Mouse (Mus musculus) gastrocnemius, adult 2 months (tissue): ENCODE data around the gene Clpb. TPM values are rescaled to one million over a fixed set of nuclear protein-coding genes. Genes with fewer than 3 reads are reported as not detected.
A peak's percentile ranks its signal among the peaks of the same experiment; 100 is the strongest.

ENCODE experiments used
- DNase-seq: peaks from one replicate; pipeline ENCODE4 v3.0.0; 2022
- H3K27ac ChIP-seq: fragments of 200-600 bp; 2 replicates; pipeline ENCODE4 v1.8.1; 2022; ENCODE audit warnings: mild to moderate bottlenecking
- H3K4me3 ChIP-seq: fragments of 200-600 bp; 2 replicates; pipeline ENCODE4 v1.8.1; 2022; ENCODE audit warnings: mild to moderate bottlenecking, moderate library complexity
- CTCF ChIP-seq: fragments of 200-600 bp; IDR thresholded peaks from 2 replicates; pipeline ENCODE4 v1.8.1; 2022; ENCODE audit warnings: antibody characterized with exemption, mild to moderate bottlenecking, moderate library complexity
- intact Hi-C: fragments of 180-260 bp; cut with DNase I; formaldehyde crosslinking; loops from one replicate; pipeline ENCODE4 v1.15.1; 2025
- total RNA-seq, 2 experiments: library from RNA; stranded (reverse); gene quantifications; 2 replicates each; pipeline ENCODE4 v1.2.3; 2021

The Clpb gene
- total RNA-seq, 2 experiments from 2014 or later: 50.0 to 71.3 TPM

- intact Hi-C loops: loop anchor here (2.0 kb wide), 1 partner anchor 215 kb away; no protein-coding TSS in a partner anchor
- peak overlapping the region; percentile 74 for H3K27ac ChIP-seq
- TF ChIP-seq CTCF: peak; percentile 98
- DNase-seq: peak; percentile 90
- peak overlapping the region; percentile 17; the same call in 1 of the 2 replicates for H3K4me3 ChIP-seq
Observed at GRCm38 (mm10) chr7:101679591-101679990, 16.2 kb downstream of the Clpb start.

- H3K4me3 ChIP-seq: no peak overlapping the region; the same call in 1 of the 2 replicates
- peak overlapping the region; percentile 74 for H3K27ac ChIP-seq
- TF ChIP-seq CTCF: no peak
- intact Hi-C loops: loop anchor here (2.0 to 5.0 kb wide), 2 partner anchors 81 to 156 kb away; no protein-coding TSS in a partner anchor
- peak; percentile 32 for DNase-seq
Observed at GRCm38 (mm10) chr7:101680961-101681360, 17.5 kb downstream of the Clpb start.

DNA sequence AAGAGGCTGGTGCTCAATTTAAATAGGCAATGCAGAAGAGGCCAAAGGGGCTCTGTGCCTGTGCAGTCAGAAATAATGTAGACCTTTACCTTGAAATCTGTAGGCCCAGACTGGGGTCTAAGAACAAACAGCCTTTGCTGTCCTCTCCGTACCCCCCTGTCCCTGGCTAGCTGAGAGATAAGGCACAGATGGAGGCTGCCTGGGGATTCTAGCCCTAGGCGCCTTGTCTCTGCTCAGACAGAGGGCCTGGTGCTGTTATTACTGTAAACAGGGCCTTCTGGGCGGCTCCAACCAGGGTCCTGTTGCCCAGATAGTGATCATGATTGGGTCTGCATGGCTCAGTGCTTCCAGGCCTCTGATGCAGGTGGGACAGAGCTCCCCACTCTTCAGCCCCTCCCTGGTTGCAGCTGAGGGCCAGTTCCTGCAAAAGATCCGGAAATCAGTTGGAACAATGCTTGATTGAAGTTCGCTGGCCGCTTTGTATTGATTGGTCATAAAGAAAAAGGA, 18.2 kb downstream of the Clpb start:
- intact Hi-C loops: loop anchor here (2.0 to 5.0 kb wide), 2 partner anchors 81 to 155 kb away; no protein-coding TSS in a partner anchor
- TF ChIP-seq CTCF: no peak
- Histone ChIP-seq H3K4me3 (no peak overlapping the region), H3K27ac (peak overlapping the region; percentile 74)
- DNase-seq: no peak

GRCm38 (mm10) chr7:101682886-101683285, 19.5 kb downstream of the Clpb start:
- no peak for TF ChIP-seq CTCF
- intact Hi-C loops: loop anchor here (5.0 kb wide), 1 partner anchor 79 kb away; no protein-coding TSS in a partner anchor
- H3K4me3 ChIP-seq: no peak overlapping the region
- peak overlapping the region; percentile 33; the same call in 1 of the 2 replicates for H3K27ac ChIP-seq
- DNase-seq: peak; percentile 48

DNA sequence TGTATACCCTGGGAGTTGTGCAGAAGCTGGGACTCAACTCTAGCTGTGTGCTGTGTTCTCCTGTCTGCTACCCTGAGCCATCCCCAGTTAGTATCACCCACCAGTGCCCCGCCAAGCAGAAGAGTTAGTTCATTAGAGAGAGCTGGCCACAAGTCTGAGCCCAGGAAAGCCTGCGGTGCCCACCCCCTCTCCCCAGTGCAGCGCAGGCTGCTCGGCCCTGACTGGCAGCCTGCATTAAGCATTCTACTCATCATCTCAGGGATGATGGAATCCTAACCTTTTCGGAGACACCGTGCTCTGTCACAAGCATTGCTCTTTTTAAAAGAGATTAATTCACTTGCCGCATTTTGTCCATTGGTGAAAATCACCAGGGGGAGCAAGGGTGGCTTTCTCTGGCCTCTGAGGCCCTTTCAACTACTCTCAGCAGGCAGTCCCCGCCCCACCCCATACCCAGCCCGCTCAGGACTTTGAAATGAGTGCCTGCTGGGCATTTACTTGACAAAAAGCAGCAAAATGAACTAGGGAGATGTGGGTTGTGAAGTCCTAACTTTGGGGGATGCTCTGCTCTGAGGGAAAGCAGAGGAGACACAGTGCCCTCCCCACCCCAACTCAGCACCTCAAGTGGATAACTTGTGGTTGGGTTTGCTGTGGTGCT, 20.7 kb downstream of the Clpb start:
- intact Hi-C loops: loop anchor here (5.0 kb wide), 1 partner anchor 78 kb away; no protein-coding TSS in a partner anchor
- no peak for DNase-seq

DNA sequence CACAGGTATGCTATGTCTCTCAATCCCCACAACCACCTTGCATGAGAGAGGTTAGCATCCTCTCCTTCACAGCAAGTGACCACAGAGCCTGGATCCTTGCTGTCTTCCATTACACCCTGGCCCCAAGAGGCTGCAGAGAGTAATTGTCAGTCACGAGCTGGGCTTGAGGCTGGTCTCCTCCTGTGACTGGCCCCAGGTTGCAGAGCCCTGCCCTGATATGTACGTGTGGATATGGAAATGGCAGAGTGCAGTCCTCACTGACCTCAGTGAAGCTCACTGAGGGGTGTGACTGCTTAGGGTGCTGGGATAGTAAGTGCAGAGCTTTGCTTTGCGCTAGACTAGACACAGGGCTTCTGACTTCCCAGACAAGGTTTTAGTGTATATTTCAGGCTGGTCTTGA, 21.2 kb downstream of the Clpb start:
- intact Hi-C loops: loop anchor here (5.0 kb wide), 2 partner anchors 58 to 78 kb away; no protein-coding TSS in a partner anchor
- DNase-seq: no peak
- TF ChIP-seq CTCF: no peak

More for the DNA sequence above, 20.7 kb downstream of the Clpb start:
- no peak for TF ChIP-seq CTCF
- Histone ChIP-seq H3K4me3 (no peak overlapping the region), H3K27ac (no peak overlapping the region)

DNA sequence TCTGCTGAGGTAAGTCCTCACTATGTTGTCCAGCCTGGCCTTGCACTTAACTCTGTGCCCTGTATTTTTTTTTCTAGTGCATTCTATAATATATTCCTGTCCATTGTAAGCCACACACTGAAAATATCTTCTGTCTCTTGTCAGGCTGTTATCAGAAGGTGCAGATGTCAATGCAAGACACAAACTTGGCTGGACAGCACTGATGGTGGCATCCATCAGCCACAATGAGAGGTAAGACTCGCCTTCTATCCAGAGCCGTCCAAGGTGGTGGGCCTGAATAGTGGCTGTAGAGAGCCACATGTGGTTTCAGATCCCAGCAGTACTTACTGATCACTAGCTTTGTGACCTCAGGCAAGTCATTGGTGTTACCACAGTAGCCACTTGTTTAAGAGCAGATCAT, 23.7 kb downstream of the Clpb start:
- H3K4me3 ChIP-seq: no peak overlapping the region
- intact Hi-C loops: loop anchor here (5.0 kb wide), 1 partner anchor 55 kb away; no protein-coding TSS in a partner anchor
- no peak overlapping the region for H3K27ac ChIP-seq
- DNase-seq: no peak
- no peak for TF ChIP-seq CTCF

More for the DNA sequence above, 21.2 kb downstream of the Clpb start:
- H3K27ac ChIP-seq: no peak overlapping the region
- no peak overlapping the region for H3K4me3 ChIP-seq

- no peak for DNase-seq
- TF ChIP-seq CTCF: no peak
- Histone ChIP-seq H3K27ac (no peak overlapping the region), H3K4me3 (no peak overlapping the region)
- intact Hi-C loops: no loop called here
Observed at GRCm38 (mm10) chr7:101690471-101690870, 27.0 kb downstream of the Clpb start.

- DNase-seq: no peak
- intact Hi-C loops: no loop called here
- Histone ChIP-seq H3K4me3 (no peak overlapping the region), H3K27ac (no peak overlapping the region)
- TF ChIP-seq CTCF: no peak
Observed at GRCm38 (mm10) chr7:101691863-101692262, 28.4 kb downstream of the Clpb start.

DNA sequence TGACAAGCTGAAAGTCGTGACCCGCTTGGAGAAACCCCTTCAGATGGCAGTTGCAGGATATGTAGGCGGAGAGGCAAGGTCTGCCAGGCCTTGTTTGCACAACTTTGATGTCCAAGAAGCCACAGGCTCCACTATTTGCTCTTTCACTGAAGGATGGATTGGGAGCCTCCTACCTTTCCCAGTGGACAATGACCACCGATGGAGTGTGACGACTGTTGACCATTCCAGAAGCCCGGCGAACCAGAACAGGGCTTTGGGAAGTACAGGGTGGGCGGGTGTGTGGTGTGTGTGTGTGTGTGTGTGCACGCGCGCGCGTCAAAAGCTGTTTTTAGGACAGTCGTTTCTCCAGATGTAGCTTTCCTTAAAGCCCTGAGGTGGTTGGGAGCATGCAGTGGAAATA, 29.0 kb downstream of the Clpb start:
- Histone ChIP-seq H3K27ac (no peak overlapping the region), H3K4me3 (no peak overlapping the region)
- no peak for TF ChIP-seq CTCF
- DNase-seq: no peak
- intact Hi-C loops: no loop called here

- no peak for TF ChIP-seq CTCF
- intact Hi-C loops: no loop called here
- no peak overlapping the region for H3K27ac ChIP-seq
- no peak overlapping the region for H3K4me3 ChIP-seq
- DNase-seq: no peak
Observed at GRCm38 (mm10) chr7:101695483-101695882, 32.0 kb downstream of the Clpb start.

DNA sequence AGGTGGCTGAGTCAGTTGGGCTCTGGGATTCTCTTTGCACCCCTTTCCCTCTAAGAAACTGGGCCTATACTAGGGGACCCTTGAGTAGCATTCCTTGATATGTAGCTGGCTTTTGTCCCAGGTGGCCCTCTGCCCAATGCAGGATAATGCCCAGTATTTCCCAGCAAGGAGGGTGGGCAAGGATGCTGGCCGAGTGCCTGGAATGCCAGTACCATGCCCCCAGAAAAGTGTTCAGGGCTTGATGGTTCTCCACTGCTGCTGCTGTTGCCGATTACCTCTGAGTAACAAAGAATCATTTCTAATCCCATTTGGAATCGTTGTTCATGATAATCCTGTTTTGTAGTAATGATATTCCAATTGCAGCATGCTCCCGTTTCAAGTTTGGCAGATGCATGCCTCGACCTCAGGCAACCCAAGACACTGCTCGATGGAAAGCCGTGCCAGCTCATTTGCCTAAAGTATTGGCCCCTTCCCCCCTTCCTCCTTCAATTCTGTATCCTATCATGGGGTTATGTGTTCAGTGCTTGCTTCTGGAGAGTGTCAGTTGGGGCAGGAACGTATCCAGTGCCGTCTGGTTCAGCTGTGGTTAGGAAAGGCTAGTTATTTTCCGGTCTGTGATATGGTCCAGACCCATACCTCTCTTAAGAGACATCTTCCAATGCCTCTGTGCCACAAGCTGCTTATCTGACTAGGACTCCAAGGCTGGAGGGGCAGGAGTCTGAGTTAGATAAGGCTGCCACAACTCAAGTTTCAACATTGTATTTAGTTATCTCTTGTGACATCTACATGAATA, 33.7 kb downstream of the Clpb start:
- no peak for TF ChIP-seq CTCF
- H3K4me3 ChIP-seq: no peak overlapping the region
- no peak for DNase-seq
- no peak overlapping the region for H3K27ac ChIP-seq
- intact Hi-C loops: no loop called here

GRCm38 (mm10) chr7:101700296-101700695, 36.9 kb downstream of the Clpb start:
- intact Hi-C loops: no loop called here
- no peak for DNase-seq
- no peak for TF ChIP-seq CTCF
- H3K27ac ChIP-seq: no peak overlapping the region
- H3K4me3 ChIP-seq: no peak overlapping the region
